Mouse (Mus musculus) CH12.LX (cell line): ENCODE measurements at regions not wholly inside any gene's neighbourhood (a gene's known extent, or its start where the extent isn't known, plus 50 kb on each side); places are given as distances from the start of the nearest gene placed in this dataset.

Source experiments
- DNase-seq: peaks from one replicate; pipeline ENCODE4 v3.0.0-alpha.2; 2013; ENCODE audit errors: extremely low read depth
- H3K27ac ChIP-seq: 2 replicates; pipeline ENCODE4 v1.5.1; 2012; ENCODE audit warnings: low read depth, mild to moderate bottlenecking, control low read depth, moderate library complexity; ENCODE audit not compliant: insufficient read depth
- H3K27me3 ChIP-seq: replicated peaks from 2 replicates; pipeline ENCODE3; 2012; ENCODE audit warnings: inconsistent platforms
- H3K36me3 ChIP-seq, 2 experiments: replicated peaks in 1 of 2; 2 replicates each; pipeline versions ENCODE3 to v1.6.1; 2012; ENCODE audit warnings: inconsistent platforms in 1 of 2, low read length in 1 of 2, mild to moderate bottlenecking in 1 of 2, mixed read lengths in 1 of 2, moderate library complexity in 1 of 2; ENCODE audit not compliant: control insufficient read depth in 1 of 2, insufficient read depth in 1 of 2
- H3K4me1 ChIP-seq, 2 experiments: 2 replicates each; pipeline ENCODE4 v1.6.1; 2012; ENCODE audit warnings: inconsistent platforms in 1 of 2, moderate library complexity in 1 of 2; ENCODE audit not compliant: insufficient read depth in 2 of 2, control insufficient read depth in 1 of 2
- H3K4me2 ChIP-seq: 2 replicates; pipeline ENCODE4 v1.6.1; 2012; ENCODE audit warnings: low read depth, mild to moderate bottlenecking, control low read depth; ENCODE audit not compliant: poor library complexity, insufficient read depth, severe bottlenecking
- H3K4me3 ChIP-seq, 3 experiments: fragments of 150-350 bp in 1 of 3; sonication (generic) in 1 of 3; replicated peaks in 1 of 3; 2 replicates each; pipeline versions ENCODE3 to v1.5.1; 2011 to 2012; ENCODE audit warnings: low read depth in 2 of 3, low read length in 2 of 3, mild to moderate bottlenecking in 2 of 3, moderate library complexity in 2 of 3, control low read depth in 1 of 3, improper control_type of control experiment in 1 of 3, inconsistent platforms in 1 of 3, mixed read lengths in 1 of 3; ENCODE audit not compliant: poor library complexity in 1 of 3
- H3K79me2 ChIP-seq: replicated peaks from 2 replicates; pipeline ENCODE4 v1.6.1; 2012; ENCODE audit warnings: mild to moderate bottlenecking, moderate library complexity; ENCODE audit not compliant: control insufficient read depth, poor library complexity, insufficient read depth, severe bottlenecking; ENCODE audit errors: extremely low read depth
- H3K9ac ChIP-seq: 2 replicates; pipeline ENCODE4 v1.6.1; 2012; ENCODE audit warnings: low read depth, mild to moderate bottlenecking, control low read depth, moderate library complexity; ENCODE audit not compliant: insufficient read depth
- H3K9me3 ChIP-seq: replicated peaks from 2 replicates; pipeline ENCODE3; 2012; ENCODE audit warnings: low read length, inconsistent platforms, mixed read lengths
- CTCF ChIP-seq, 2 experiments: IDR thresholded peaks in 1 of 2; conservative IDR thresholded peaks in 1 of 2; 2 replicates each; pipeline ENCODE4 v1.5.1; 2011 to 2012; ENCODE audit warnings: low read depth in 2 of 2, low read length in 2 of 2, improper control_type of control experiment in 1 of 2, inconsistent platforms in 1 of 2, mild to moderate bottlenecking in 1 of 2, moderate library complexity in 1 of 2
- GABPA ChIP-seq: IDR thresholded peaks from 2 replicates; pipeline ENCODE4 v1.6.1; 2012; ENCODE audit warnings: low read depth, low read length, improper control_type of control experiment, inconsistent platforms; ENCODE audit not compliant: insufficient replicate concordance
- IRF4 ChIP-seq: IDR thresholded peaks from 2 replicates; pipeline ENCODE4 v1.6.1; 2014; ENCODE audit warnings: low read depth, mild to moderate bottlenecking, inconsistent platforms, low read length, improper control_type of control experiment
- MAZ ChIP-seq: IDR thresholded peaks from 2 replicates; pipeline ENCODE4 v1.6.1; 2012; ENCODE audit warnings: low read depth, mild to moderate bottlenecking, inconsistent platforms, low read length, improper control_type of control experiment, moderate library complexity
- NELFE ChIP-seq: IDR thresholded peaks from 2 replicates; pipeline ENCODE4 v1.6.1; 2011; ENCODE audit warnings: low read depth, low read length, improper control_type of control experiment
- PAX5 ChIP-seq: IDR thresholded peaks from 2 replicates; pipeline ENCODE4 v1.6.1; 2012; ENCODE audit warnings: low read length, inconsistent platforms, mixed read lengths
- RAD21 ChIP-seq: IDR thresholded peaks from 2 replicates; pipeline ENCODE4 v1.6.1; 2011; ENCODE audit warnings: low read depth, mild to moderate bottlenecking, low read length, improper control_type of control experiment, moderate library complexity
- SIN3A ChIP-seq: IDR thresholded peaks from 2 replicates; pipeline ENCODE4 v1.6.1; 2012; ENCODE audit warnings: low read length, improper control_type of control experiment, inconsistent platforms
- SMC3 ChIP-seq: IDR thresholded peaks from 2 replicates; pipeline ENCODE4 v1.6.1; 2011; ENCODE audit warnings: low read depth, low read length, improper control_type of control experiment
- TCF12 ChIP-seq: IDR thresholded peaks from 2 replicates; pipeline ENCODE4 v1.6.1; 2014; ENCODE audit warnings: low read depth, mild to moderate bottlenecking, inconsistent platforms, low read length, improper control_type of control experiment
- ZC3H11A ChIP-seq: IDR thresholded peaks from 2 replicates; pipeline ENCODE4 v1.6.1; 2012; ENCODE audit warnings: low read depth, mild to moderate bottlenecking, inconsistent platforms, low read length, improper control_type of control experiment
- ZMIZ1 ChIP-seq: IDR thresholded peaks from 2 replicates; pipeline ENCODE4 v1.6.1; 2012; ENCODE audit warnings: low read depth, mild to moderate bottlenecking, inconsistent platforms, low read length, improper control_type of control experiment
- ZNF384 ChIP-seq: IDR thresholded peaks from 2 replicates; pipeline ENCODE4 v1.6.1; 2012; ENCODE audit warnings: low read depth, low read length, improper control_type of control experiment, inconsistent platforms
- dilution Hi-C: fragments of 300-500 bp; cut with MboI; formaldehyde crosslinking; loops from 2 replicates; pipeline ENCODE4 v1.14.3; 2020; ENCODE audit warnings: low sequenced_read_pairs; ENCODE audit not compliant: extremely low pct_unique_long_range_greater_than_20kb, extremely low pct_ligation_motif_present
- in situ Hi-C: fragments of 300-500 bp; cut with MboI; formaldehyde crosslinking; loops from 3 replicates; pipeline ENCODE4 v1.14.3; 2019; ENCODE audit warnings: low sequenced_read_pairs, low pct_ligation_motif_present, low pct_unique_long_range_greater_than_20kb, mixed read lengths

GRCm38 (mm10) chr12:8844748-8845147, 73.6 kb downstream of the Sdc1 start:
- TF ChIP-seq SMC3: no peak
- no peak for TF ChIP-seq TCF12
- TF ChIP-seq GABPA: no peak
- TF ChIP-seq CTCF (conservative IDR thresholded peaks at IDR 0.05 in 1 of 2, IDR thresholded peaks at IDR 0.05 in 1 of 2; ENCODE audit: low read depth in 2 of 2, low read length in 2 of 2): no peak
- no peak for TF ChIP-seq ZNF384
- TF ChIP-seq RAD21: no peak
- no peak for TF ChIP-seq NELFE
- no peak overlapping the region for H3K9ac ChIP-seq
- no peak overlapping the region for H3K27ac ChIP-seq
- H3K36me3 ChIP-seq: no peaks in the 10 kb centered on the region
- H3K79me2 ChIP-seq: no peaks in the 10 kb centered on the region
- H3K4me3 ChIP-seq: no peak overlapping the region
- H3K4me1 ChIP-seq: peaks cover 16 to 50% of the 10 kb centered on the region in 2 experiments
- H3K27me3 ChIP-seq: no peaks in the 10 kb centered on the region
- no peaks in the 10 kb centered on the region for H3K9me3 ChIP-seq
- no peak for DNase-seq
- dilution Hi-C loops: no loop called here
- H3K4me2 ChIP-seq: no peak overlapping the region
- in situ Hi-C loops: no loop called here

- H3K4me3 ChIP-seq: no peak overlapping the region
- H3K27me3 ChIP-seq: no peaks in the 10 kb centered on the region
- H3K9ac ChIP-seq: no peak overlapping the region
- TF ChIP-seq ZC3H11A (no peak), CTCF (conservative IDR thresholded peaks at IDR 0.05 in 1 of 2, IDR thresholded peaks at IDR 0.05 in 1 of 2; ENCODE audit: low read depth in 2 of 2, low read length in 2 of 2) (no peak), IRF4 (no peak), NELFE (no peak), PAX5 (no peak), MAZ (no peak), SIN3A (no peak), ZMIZ1 (no peak)
- H3K4me2 ChIP-seq: no peak overlapping the region
- H3K79me2 ChIP-seq: no peaks in the 10 kb centered on the region
- peaks cover 16 to 50% of the 10 kb centered on the region in 2 experiments for H3K4me1 ChIP-seq
- no peaks in the 10 kb centered on the region for H3K9me3 ChIP-seq
- dilution Hi-C loops (no loop called here), in situ Hi-C loops (no loop called here)
- DNase-seq: no peak
- H3K27ac ChIP-seq: no peak overlapping the region
- H3K36me3 ChIP-seq: no peaks in the 10 kb centered on the region
Observed at GRCm38 (mm10) chr12:8845443-8845842, 74.3 kb downstream of the Sdc1 start.
